Mouse (Mus musculus) E14TG2a.4 (cell line): Measurements from ENCODE around the gene Naxe.

ENCODE experiments used
- CTCF ChIP-seq: conservative IDR thresholded peaks from 2 replicates; pipeline ENCODE4 v1.5.1; 2014; ENCODE audit warnings: low read length
- POU5F1 ChIP-seq: IDR thresholded peaks from 2 replicates; pipeline ENCODE4 v1.6.1; 2014; ENCODE audit warnings: low read length, borderline replicate concordance

- no peak for TF ChIP-seq POU5F1
- TF ChIP-seq CTCF = no peak
These were observed 27.5 kb downstream of the Naxe start for GRCm38 (mm10) chr3:88030608-88031395.
